Comparison of ENCODE assay signal across 10 mouse cellular contexts in genomic region chr5:30982357-30982756, GRCm38 (mm10). TPM values are rescaled to one million over a fixed set of nuclear protein-coding genes. Genes with fewer than 3 reads are reported as not detected.
DNase-seq lines count a peak whose midpoint lies in the region; ATAC-seq and TF ChIP-seq lines count a peak whose summit lies in the region.
"Had no signal": no experiment of that assay in that cellular context is flagged by ENCODE, and none has a peak within 500 bp of the region (broad histone marks: within the 10 kb centered on the region; RNA-seq: fewer than 3 reads in every experiment).

No protein-coding gene starts in this region.

- H3K36me3 ChIP-seq in E14TG2a.4 (ENCODE audit: insufficient read depth, low read length), result no peaks in the 10 kb centered on the region
- H3K36me3 ChIP-seq: stomach, embryonic 15.5 days had no signal

- no peaks in the 10 kb centered on the region for H3K4me1 ChIP-seq in E14TG2a.4 (replicated peaks; ENCODE audit: low read depth, low read length)
- H3K4me1 ChIP-seq: stomach, embryonic 15.5 days had no signal

- in situ Hi-C loops in Patski (cut with MboI; ENCODE audit: low pct_unique_long_range_greater_than_20kb), result no loop called here

- POLR2A ChIA-PET in Patski (lab: Charles Lee), result interaction anchor here (0.9 to 1.2 kb wide), 4 partner anchors 10 to 32 kb away, joined by 3 to 4 read pairs (median 3); partner anchors contain the start of gene Preb

- TF ChIP-seq CTCF in E14TG2a.4 (conservative IDR thresholded peaks at IDR 0.05; ENCODE audit: low read length) (peak; percentile 83), Patski (IDR thresholded peaks at IDR 0.05) (peak; percentile 82)

- peak; percentile 49 for DNase-seq in layer of hippocampus, adult 11-12 months (ENCODE audit: low spot score)
- DNase-seq in layer of hippocampus, postnatal 25 days (ENCODE audit: extremely low spot score in 1 of 2, low spot score in 1 of 2), result no peak
- DNase-seq in Patski (ENCODE audit: low read depth, low spot score), result no peak
- peak; percentile 11 to 59 for DNase-seq in left cerebral cortex, adult 8-10 months (ENCODE audit: low spot score in 2 of 2)
- DNase-seq in heart, postnatal 36 days, result no peak

- no peak for ATAC-seq in Patski
- ATAC-seq in erythroid progenitor cell, adult 5-6 weeks (replicated peaks; ENCODE audit: low FRiP score, poor library complexity, severe bottlenecking), result no peak

- intact Hi-C loops in heart, postnatal 36 days (cut with DNase I), result no loop called here

- H3K4me3 ChIP-seq in E14TG2a.4 (replicated peaks; ENCODE audit: low read length), result no peak overlapping the region
- H3K4me3 ChIP-seq: stomach, embryonic 15.5 days had no signal

- H3K27me3 ChIP-seq in E14TG2a.4 (ENCODE audit: insufficient read depth, low read length), result no peaks in the 10 kb centered on the region
- no peaks in the 10 kb centered on the region for H3K27me3 ChIP-seq in Patski
- H3K27me3 ChIP-seq: stomach, embryonic 15.5 days had no signal

- H3K9me3 ChIP-seq in E14TG2a.4 (ENCODE audit: low read length), result no peaks in the 10 kb centered on the region
- H3K9me3 ChIP-seq: stomach, embryonic 15.5 days had no signal

- CTCF ChIA-PET in Patski (lab: Charles Lee), result interaction anchor here (1.0 to 2.9 kb wide), 17 partner anchors 10 to 76 kb away, joined by 3 to 35 read pairs (median 5); partner anchors contain the start of genes Atraid, Preb, Slc5a6 and Tcf23

RNA-seq across cellular contexts. Expression of gene Tcf23, which starts 13.9 kb away (rescaled TPM):
- total RNA-seq in layer of hippocampus, postnatal 25 days (2021), result under 1 TPM; 0.09 to 0.12 TPM
- not detected for polyA plus RNA-seq in Patski (2021)
- under 1 TPM; 0.12 to 0.27 (median 0.16) TPM for total RNA-seq in left cerebral cortex, adult 8-10 months (2022)
- total RNA-seq in erythroid progenitor cell, adult 5-6 weeks (2015; ENCODE audit: low replicate concordance), result not detected in 2 replicates
- not detected in 2 replicates for total RNA-seq in erythroid progenitor cell, adult 5-6 weeks (2017; ENCODE audit: low replicate concordance)
- 1 to 10 TPM in 1 of 2 experiments, under 1 TPM in 1; 0.64 to 1.7 TPM for total RNA-seq in heart, postnatal 36 days (2021)
- total RNA-seq: common myeloid progenitor, adult 5-6 weeks had no signal
- polyA plus RNA-seq: macrophage had no signal

RNA-seq across cellular contexts. Expression of gene Preb, which starts 22.2 kb away (rescaled TPM):
- total RNA-seq in layer of hippocampus, postnatal 25 days (2021), result 100 to 1,000 TPM; 126 to 131 TPM
- polyA plus RNA-seq in Patski (2021), result 226 TPM
- total RNA-seq in left cerebral cortex, adult 8-10 months (2022), result 100 to 1,000 TPM; 114 to 135 (median 128) TPM
- 42.3 and 55.5 TPM in 2 replicates for total RNA-seq in erythroid progenitor cell, adult 5-6 weeks (2015; ENCODE audit: low replicate concordance)
- 8.2 and 24.9 TPM in 2 replicates for total RNA-seq in erythroid progenitor cell, adult 5-6 weeks (2017; ENCODE audit: low replicate concordance)
- total RNA-seq in heart, postnatal 36 days (2021), result 10 to 100 TPM; 81.0 to 86.9 TPM

RNA-seq across cellular contexts. Expression of gene Cgref1, which starts 37.0 kb away (rescaled TPM):
- total RNA-seq in layer of hippocampus, postnatal 25 days (2021), result 10 to 100 TPM; 14.5 to 16.7 TPM
- polyA plus RNA-seq in Patski (2021), result 0.23 TPM
- total RNA-seq in left cerebral cortex, adult 8-10 months (2022), result 10 to 100 TPM; 23.9 to 28.0 (median 27.1) TPM
- total RNA-seq in erythroid progenitor cell, adult 5-6 weeks (2015; ENCODE audit: low replicate concordance), result not detected in 2 replicates
- total RNA-seq in erythroid progenitor cell, adult 5-6 weeks (2017; ENCODE audit: low replicate concordance), result not detected in 2 replicates
- under 1 TPM; 0.70 to 0.89 TPM for total RNA-seq in heart, postnatal 36 days (2021)
- total RNA-seq: common myeloid progenitor, adult 5-6 weeks had no signal
- polyA plus RNA-seq: macrophage had no signal

Comparison
In these comparisons a context has a peak if more than half of its experiments do, and no peak if none do; other contexts are left out.
1. DNase-seq: peak in layer of hippocampus, adult 11-12 months (single experiment) and left cerebral cortex, adult 8-10 months (2 of 2); none in layer of hippocampus, postnatal 25 days (0 of 2), Patski (single experiment) and heart, postnatal 36 days (0 of 2).
2. RNA of gene Cgref1, which starts 37.0 kb away (total RNA-seq): 23.9 to 28.0 TPM in left cerebral cortex, adult 8-10 months and 14.5 to 16.7 TPM in layer of hippocampus, postnatal 25 days; 0.70 to 0.89 TPM in heart, postnatal 36 days and not detected in erythroid progenitor cell, adult 5-6 weeks; every median in the first group is over 4 times any median in the second.